Mouse (Mus musculus) thymus, adult 18-20 months (tissue): ENCODE data around the gene Ctnnd1.

ENCODE experiments used
- DNase-seq, 2 experiments: peaks; one replicate each; pipeline ENCODE4 v3.0.0; 2022; ENCODE audit warnings: mixed read lengths in 2 of 2

Gene Ctnnd1

GRCm38 (mm10) chr2:84646138-84646537 is 4.4 kb downstream of the Ctnnd1 start:
- no peak for DNase-seq

- no peak for DNase-seq
Measured at GRCm38 (mm10) chr2:84640833-84641232, 9.7 kb downstream of the Ctnnd1 start.

GRCm38 (mm10) chr2:84638428-84639220 is 11.9 kb downstream of the Ctnnd1 start:
- no peak for DNase-seq

- DNase-seq: no peak
Measured at GRCm38 (mm10) chr2:84637452-84638165, 13.0 kb downstream of the Ctnnd1 start.

- DNase-seq: no peak
Measured at GRCm38 (mm10) chr2:84636231-84636741, 14.3 kb downstream of the Ctnnd1 start.

- no peak for DNase-seq
Measured at GRCm38 (mm10) chr2:84635611-84636010, 15.0 kb downstream of the Ctnnd1 start.

GRCm38 (mm10) chr2:84634934-84635482 is 15.6 kb downstream of the Ctnnd1 start:
- DNase-seq: no peak

GRCm38 (mm10) chr2:84634006-84634405 is 16.6 kb downstream of the Ctnnd1 start:
- DNase-seq: no peak

- DNase-seq: no peak
Measured at GRCm38 (mm10) chr2:84632999-84633398, 17.6 kb downstream of the Ctnnd1 start.

- DNase-seq: no peak
Measured at GRCm38 (mm10) chr2:84632001-84632400, 18.6 kb downstream of the Ctnnd1 start.

- no peak for DNase-seq
Measured at GRCm38 (mm10) chr2:84627036-84627435, 23.5 kb downstream of the Ctnnd1 start.

GRCm38 (mm10) chr2:84626366-84626975 is 24.1 kb downstream of the Ctnnd1 start:
- no peak for DNase-seq

- no peak for DNase-seq
Measured at GRCm38 (mm10) chr2:84624201-84624600, 26.4 kb downstream of the Ctnnd1 start.

GRCm38 (mm10) chr2:84623428-84624119 is 27.0 kb downstream of the Ctnnd1 start:
- no peak for DNase-seq

GRCm38 (mm10) chr2:84622668-84623067 is 27.9 kb downstream of the Ctnnd1 start:
- no peak for DNase-seq

GRCm38 (mm10) chr2:84619646-84620340 is 30.8 kb downstream of the Ctnnd1 start:
- DNase-seq: no peak

- DNase-seq: no peak
Measured at GRCm38 (mm10) chr2:84618914-84619313, 31.7 kb downstream of the Ctnnd1 start.

GRCm38 (mm10) chr2:84617637-84618515 is 32.7 kb downstream of the Ctnnd1 start:
- no peak for DNase-seq

- no peak for DNase-seq
Measured at GRCm38 (mm10) chr2:84612764-84613163, 37.8 kb downstream of the Ctnnd1 start.

GRCm38 (mm10) chr2:84607842-84608241 is 42.7 kb downstream of the Ctnnd1 start:
- DNase-seq: no peak

- DNase-seq: no peak
Measured at GRCm38 (mm10) chr2:84600977-84601376, 49.6 kb downstream of the Ctnnd1 start.
